Mouse (Mus musculus) liver, embryonic 14.5 days (tissue): ENCODE results near the gene Sp140. TPM values are rescaled to one million over a fixed set of nuclear protein-coding genes. Genes with fewer than 3 reads are reported as not detected.
"Not testable (repeated sequence)": the region's sequence is repeated elsewhere in the genome, so short reads cannot be mapped to it uniquely, and the experiment has no call there.

Experiments used
- ATAC-seq: fragments of 200-750 bp; cut with Nextera tagmentation; 2 replicates; pipeline ENCODE4 v1.8.0; 2017; ENCODE audit warnings: moderate number of reproducible peaks, mild to moderate bottlenecking, moderate library complexity; ENCODE audit not compliant: insufficient read depth
- DNase-seq, 3 experiments: peaks; one replicate each; pipeline ENCODE4 v3.0.0-alpha.2; 2012 to 2013; ENCODE audit warnings: low read depth in 3 of 3, low spot score in 3 of 3
- H3K27ac ChIP-seq: fragments of 300-500 bp; sonication (generic); 2 replicates; pipeline ENCODE4 v1.5.1; 2014; ENCODE audit warnings: moderate library complexity, mild to moderate bottlenecking, control low read depth, inconsistent platforms
- H3K27me3 ChIP-seq: fragments of 300-500 bp; sonication (generic); 2 replicates; pipeline ENCODE4 v1.6.1; 2014; ENCODE audit warnings: mild to moderate bottlenecking, low read length, moderate library complexity; ENCODE audit not compliant: control insufficient read depth, insufficient read depth
- H3K36me3 ChIP-seq: fragments of 300-500 bp; sonication (generic); replicated peaks from 2 replicates; pipeline ENCODE4 v1.6.1; 2014; ENCODE audit warnings: low read depth; ENCODE audit not compliant: control insufficient read depth, insufficient read depth
- H3K4me1 ChIP-seq, 2 experiments: fragments of 200-500 bp in 1 of 2; fragments of 300-500 bp in 1 of 2; sonication (generic) in 1 of 2; replicated peaks; 2 replicates each; pipeline ENCODE4 v1.6.1; 2012 to 2014; ENCODE audit warnings: antibody characterized with exemption in 1 of 2, inconsistent platforms in 1 of 2, low read length in 1 of 2; ENCODE audit not compliant: control insufficient read depth in 2 of 2, insufficient read depth in 2 of 2
- H3K4me2 ChIP-seq: fragments of 300-500 bp; sonication (generic); 2 replicates; pipeline ENCODE4 v1.6.1; 2014; ENCODE audit warnings: low read depth, mild to moderate bottlenecking, control low read depth, moderate library complexity
- H3K4me3 ChIP-seq, 2 experiments: fragments of 200-500 bp in 1 of 2; fragments of 300-500 bp in 1 of 2; sonication (generic) in 1 of 2; 2 replicates each; pipeline ENCODE4 v1.5.1; 2012 to 2014; ENCODE audit warnings: low read depth in 2 of 2, low read length in 2 of 2, mild to moderate bottlenecking in 2 of 2, control low read depth in 1 of 2, inconsistent platforms in 1 of 2, moderate library complexity in 1 of 2; ENCODE audit not compliant: insufficient read depth in 1 of 2
- H3K9ac ChIP-seq: fragments of 300-500 bp; sonication (generic); replicated peaks from 2 replicates; pipeline ENCODE4 v1.6.1; 2014; ENCODE audit warnings: mild to moderate bottlenecking, control low read depth, moderate library complexity
- H3K9me3 ChIP-seq: fragments of 300-500 bp; sonication (generic); 2 replicates; pipeline ENCODE4 v1.6.1; 2016; ENCODE audit warnings: low read length, mixed read lengths; ENCODE audit not compliant: control insufficient read depth
- CTCF ChIP-seq: IDR thresholded peaks from 2 replicates; pipeline ENCODE4 v1.5.1; 2016; ENCODE audit warnings: antibody characterized with exemption, low read depth, control low read depth
- WGBS: fragments of 180-500 bp; shearing (Covaris S2); extraction: QIAGEN DNeasy Blood & Tissue Kit; methylation state at CpG from one replicate; pipeline ENCODE4 v1.1.7; 2014; ENCODE audit not compliant: insufficient replicate concordance; 5-methylcytosine and 5-hydroxymethylcytosine counted together
- polyA plus RNA-seq, 2 experiments: library from polyadenylated mRNA; depleted of rRNA in 1 of 2; stranded (reverse) in 1 of 2; unstranded in 1 of 2; fragments of >200 nt; fragmentation: Nextera tagmentation in 1 of 2; extraction: Ambion mirVana in 1 of 2; gene quantifications; 2 replicates each; pipeline versions ENCODE4 v1.2.1 to v1.2.3; 2012 to 2014

The Sp140 gene
- polyA plus RNA-seq, 2 experiments = 3.0 to 3.7 TPM

DNA sequence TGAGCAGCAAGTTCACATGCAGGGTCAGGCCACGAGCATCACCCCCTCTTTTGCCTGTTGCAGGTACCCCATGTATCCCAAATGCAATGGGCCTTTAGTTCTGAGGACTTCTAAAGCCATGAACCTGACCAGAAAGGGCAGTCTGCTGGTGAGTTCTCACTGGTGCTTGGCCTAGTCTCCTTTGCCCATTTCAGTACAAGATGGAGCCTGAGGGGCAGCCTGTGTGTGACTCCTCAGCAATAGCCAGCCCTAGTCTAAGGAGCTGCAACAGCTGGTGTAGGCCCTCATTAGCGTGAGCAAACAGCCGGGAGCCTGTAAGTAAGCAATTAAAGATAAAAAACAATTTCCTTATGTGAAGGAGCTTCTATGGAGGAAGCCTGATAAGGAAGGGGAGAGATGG is 19.6 kb upstream of the Sp140 start:
- not testable (repeated sequence) for H3K9ac ChIP-seq, H3K4me3 ChIP-seq, H3K27ac ChIP-seq, H3K27me3 ChIP-seq, H3K9me3 ChIP-seq, H3K36me3 ChIP-seq, H3K4me1 ChIP-seq, DNase-seq, ATAC-seq, H3K4me2 ChIP-seq
- 32% methylated on average over 3 of the region's 3 CpGs for WGBS

DNA sequence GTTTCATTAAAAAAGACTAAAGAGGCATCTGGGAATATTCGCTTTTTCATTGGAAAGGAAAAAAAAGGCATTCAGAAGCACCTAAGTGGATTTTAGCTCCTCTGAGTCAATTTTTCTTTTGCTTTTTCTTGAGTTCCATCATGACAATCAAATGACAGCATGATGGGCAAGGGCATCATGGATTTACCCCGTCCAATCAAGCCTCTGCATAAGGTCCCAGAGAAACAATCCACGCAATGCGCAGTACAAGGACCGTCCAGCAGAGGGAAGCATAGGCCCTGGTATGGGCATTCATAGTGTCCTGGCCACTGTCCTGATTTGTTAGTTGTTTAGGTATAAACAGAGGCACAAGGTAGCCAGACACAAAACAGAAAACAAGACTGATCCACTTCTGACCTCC is 18.7 kb upstream of the Sp140 start:
- H3K4me3 ChIP-seq, H3K4me1 ChIP-seq, H3K27ac ChIP-seq, H3K4me2 ChIP-seq, H3K27me3 ChIP-seq, H3K36me3 ChIP-seq, H3K9ac ChIP-seq, H3K9me3 ChIP-seq, ATAC-seq: not testable (repeated sequence)
- DNase-seq = peak in 1 of 3 experiments; percentile 1
- 25% methylated on average over 5 of the region's 5 CpGs for WGBS
- TF ChIP-seq CTCF = peak; percentile 43; the same call in 1 of the 2 replicates

DNA sequence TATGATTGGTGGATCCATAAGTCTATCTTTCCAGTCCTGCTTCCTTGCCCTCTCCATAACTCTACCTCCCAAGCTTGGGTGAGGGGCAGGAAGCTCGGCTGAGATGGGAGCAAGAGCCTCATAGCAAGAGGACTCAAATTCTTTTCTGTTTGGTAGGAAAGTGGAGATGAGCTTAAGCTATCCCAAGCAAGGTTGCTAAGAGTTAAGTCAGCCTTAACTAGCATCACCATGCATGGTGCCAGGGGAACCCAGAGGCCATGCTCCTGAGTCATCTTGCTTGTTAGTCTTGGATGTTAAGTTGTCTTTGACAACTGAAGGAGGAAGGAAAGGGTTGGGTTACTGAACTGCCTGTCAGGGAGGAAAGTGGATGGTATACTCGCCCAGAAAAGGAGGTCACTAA is 11.5 kb upstream of the Sp140 start:
- not testable (repeated sequence) for H3K4me1 ChIP-seq

DNA sequence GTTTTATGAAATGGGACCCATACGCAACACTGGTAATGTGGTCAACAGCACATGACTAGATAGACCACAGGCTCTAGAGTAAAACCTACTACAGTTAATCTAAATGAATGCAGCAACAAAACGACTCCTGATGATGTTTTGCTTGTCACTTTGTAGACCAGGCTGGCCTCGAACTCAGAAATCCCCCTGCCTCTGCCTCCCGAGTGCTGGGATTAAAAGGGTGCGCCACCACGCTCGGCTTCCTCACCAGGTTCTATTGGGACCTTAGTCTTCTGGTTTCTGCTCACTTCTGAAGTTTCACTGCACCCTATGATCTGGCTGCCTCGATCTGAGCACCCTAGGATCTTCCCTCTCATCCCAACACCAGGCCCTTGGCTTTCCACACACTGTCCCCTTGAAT is 7.7 kb upstream of the Sp140 start:
- DNase-seq = not testable (repeated sequence)
- 66% methylated on average over 8 of the region's 8 CpGs for WGBS

More for the DNA sequence above, 11.5 kb upstream of the Sp140 start:
- not testable (repeated sequence) for ATAC-seq, H3K4me2 ChIP-seq, H3K36me3 ChIP-seq, H3K9ac ChIP-seq, H3K27ac ChIP-seq, H3K27me3 ChIP-seq, H3K4me3 ChIP-seq, H3K9me3 ChIP-seq, DNase-seq
- 30% methylated on average over 1 of the region's 2 CpGs for WGBS

DNA sequence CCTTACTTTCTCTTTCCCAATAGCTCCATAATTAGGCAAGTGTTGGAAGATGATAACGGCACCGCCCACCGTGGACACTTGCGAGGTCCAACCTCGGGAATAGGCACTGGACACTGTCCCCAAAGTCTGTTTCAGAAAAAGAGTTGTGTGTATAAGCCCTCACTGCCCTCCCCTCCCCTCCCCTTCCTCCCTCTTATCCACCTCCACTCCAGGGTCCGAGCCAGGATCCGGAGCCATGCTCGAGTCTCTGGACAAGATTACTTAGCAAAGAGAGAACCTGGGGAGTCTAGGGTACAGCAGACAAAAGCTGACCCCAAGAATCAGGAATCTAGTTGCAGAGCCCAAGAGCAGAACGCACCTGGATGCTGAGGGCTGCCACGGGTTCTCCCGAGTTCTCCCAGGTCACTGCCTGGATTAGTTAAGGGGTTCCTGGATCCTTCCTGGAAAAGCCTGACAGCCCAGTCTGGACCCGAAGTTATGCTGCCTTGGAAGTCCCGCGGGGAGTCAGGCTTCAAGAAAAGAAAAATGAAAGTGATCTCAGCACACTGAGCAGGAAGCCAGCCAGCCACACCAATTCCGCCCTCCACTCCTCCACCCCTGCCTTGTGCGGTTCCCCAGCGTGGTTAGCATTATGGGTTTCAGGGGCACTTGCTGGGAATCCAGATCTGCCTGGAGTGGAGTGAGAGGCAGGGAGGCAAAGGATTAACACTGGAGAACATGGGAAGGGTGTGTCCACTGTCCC is 1.7 kb upstream of the Sp140 start, which contains the start of gene Sp110:
Gene Sp110 (minus strand): TSS at position 547 of the 742 bp plus-strand sequence.
- H3K27me3 ChIP-seq, H3K9me3 ChIP-seq, H3K36me3 ChIP-seq, ATAC-seq, DNase-seq, H3K9ac ChIP-seq, H3K4me1 ChIP-seq, H3K27ac ChIP-seq: not testable (repeated sequence)
- Histone ChIP-seq H3K4me3 (0 out of 4 replicates have a peak within 1 kb of the TSS, but pooled peaks of 1 of the 2 experiments have one; percentile 4), H3K4me2 (0 out of 2 replicates have a peak within 1 kb of the TSS, but pooled peaks have one; percentile 28)
- 38% methylated on average over 16 of the region's 17 CpGs for WGBS

More for the DNA sequence above, 7.7 kb upstream of the Sp140 start:
- not testable (repeated sequence) for H3K36me3 ChIP-seq, H3K4me2 ChIP-seq, H3K27me3 ChIP-seq, H3K9ac ChIP-seq, H3K4me3 ChIP-seq, H3K9me3 ChIP-seq, H3K4me1 ChIP-seq, H3K27ac ChIP-seq, ATAC-seq

DNA sequence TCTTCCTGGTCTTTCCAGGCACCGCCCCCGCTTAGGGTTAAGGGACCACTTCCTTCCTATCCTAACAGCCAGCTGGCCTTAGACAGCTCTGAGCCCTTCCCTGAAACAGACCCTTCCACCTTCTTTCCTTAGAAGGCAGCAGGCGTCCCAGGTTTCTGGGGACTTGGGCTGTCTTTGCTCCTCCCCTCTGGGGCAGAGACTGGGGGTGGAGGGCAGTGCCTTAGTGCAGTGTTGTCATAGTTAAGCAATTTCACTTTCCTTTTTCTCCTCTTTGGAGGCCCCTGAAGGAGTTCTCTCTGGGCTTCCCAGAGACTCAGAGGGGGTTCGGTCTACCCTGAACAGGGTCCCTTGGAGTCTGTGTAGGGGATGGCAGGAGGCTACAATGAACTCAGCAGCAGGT is 616 bp downstream of the Sp140 start:
- H3K9me3 ChIP-seq, H3K4me3 ChIP-seq, H3K36me3 ChIP-seq, ATAC-seq, H3K27me3 ChIP-seq, H3K9ac ChIP-seq, H3K27ac ChIP-seq, H3K4me1 ChIP-seq: not testable (repeated sequence)
- DNase-seq = peak in 1 of 3 experiments; percentile 0
- 44% methylated on average over 4 of the region's 4 CpGs for WGBS
- peak overlapping the region; percentile 42 for H3K4me2 ChIP-seq

DNA sequence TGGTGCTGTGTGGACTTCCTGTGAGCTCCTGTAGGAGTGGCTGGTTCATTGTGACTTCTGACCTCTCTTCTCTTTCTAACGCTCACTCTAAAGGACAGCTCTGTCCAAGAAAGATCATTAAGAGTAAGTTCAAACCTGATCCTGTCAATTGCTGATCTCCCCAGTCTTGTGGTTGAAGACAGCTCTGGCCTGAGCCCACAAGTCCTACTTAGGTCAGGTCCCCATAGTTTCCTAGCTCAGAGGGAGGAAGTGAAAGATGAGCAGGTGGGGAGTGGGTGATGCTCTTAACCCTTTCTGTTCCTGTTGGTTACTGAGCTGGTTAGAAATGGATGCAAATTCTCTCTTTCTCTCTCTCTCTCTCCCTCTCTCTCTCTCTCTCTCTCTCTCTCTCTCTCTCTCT is 4.2 kb downstream of the Sp140 start:
- DNase-seq, ATAC-seq, H3K4me1 ChIP-seq, H3K9me3 ChIP-seq, H3K4me3 ChIP-seq, H3K36me3 ChIP-seq, H3K4me2 ChIP-seq, H3K27me3 ChIP-seq, H3K9ac ChIP-seq, H3K27ac ChIP-seq: not testable (repeated sequence)
- no CpG with 5 or more reads among the region's 1 CpGs for WGBS

DNA sequence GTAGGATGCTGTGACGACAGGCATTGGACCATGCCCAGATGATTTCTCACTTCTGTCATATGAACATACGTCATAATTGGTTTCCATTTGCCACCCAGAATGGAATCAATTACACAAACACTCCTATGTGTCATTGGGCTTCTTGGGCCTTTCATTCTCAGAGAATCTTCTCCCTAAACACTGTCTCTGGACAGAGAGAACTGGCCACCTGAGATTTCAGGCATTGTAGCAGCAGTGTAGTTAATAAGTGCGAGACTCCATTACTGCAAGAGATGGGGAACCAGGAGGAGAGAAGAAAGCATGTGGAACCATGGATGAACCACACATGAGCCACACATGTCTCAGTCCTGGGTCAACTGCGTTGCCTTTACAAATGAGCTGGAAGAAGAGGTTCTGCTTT is 8.2 kb downstream of the Sp140 start:
- H3K27ac ChIP-seq, H3K9me3 ChIP-seq, H3K9ac ChIP-seq, H3K36me3 ChIP-seq, ATAC-seq, H3K4me3 ChIP-seq, DNase-seq, H3K27me3 ChIP-seq, H3K4me2 ChIP-seq, H3K4me1 ChIP-seq: not testable (repeated sequence)
- 62% methylated on average over 3 of the region's 4 CpGs for WGBS
